Mouse (Mus musculus) forebrain, embryonic 15.5 days (tissue): Measurements from ENCODE around the gene Bbx. TPM values are rescaled to one million over a fixed set of nuclear protein-coding genes. Genes with fewer than 3 reads are reported as not detected.
A peak's percentile ranks its signal among the peaks of the same experiment; 100 is the strongest.

Experiments
- ATAC-seq: fragments of 200-750 bp; cut with Nextera tagmentation; replicated peaks from 2 replicates; pipeline ENCODE4 v1.8.0; 2017; ENCODE audit warnings: mild to moderate bottlenecking, moderate TSS enrichment, moderate library complexity
- H3K27ac ChIP-seq: fragments of 300-500 bp; sonication (generic); replicated peaks from 2 replicates; pipeline ENCODE4 v1.5.1; 2015; ENCODE audit warnings: mild to moderate bottlenecking, inconsistent platforms
- H3K27me3 ChIP-seq: fragments of 300-500 bp; sonication (generic); 2 replicates; pipeline ENCODE4 v1.6.1; 2015; ENCODE audit warnings: inconsistent platforms
- H3K36me3 ChIP-seq: fragments of 300-500 bp; sonication (generic); 2 replicates; pipeline ENCODE4 v1.6.1; 2015; ENCODE audit warnings: mild to moderate bottlenecking, inconsistent platforms
- H3K4me1 ChIP-seq: fragments of 300-500 bp; sonication (generic); 2 replicates; pipeline ENCODE4 v1.6.1; 2015; ENCODE audit warnings: inconsistent platforms
- H3K4me2 ChIP-seq: fragments of 300-500 bp; sonication (generic); replicated peaks from 2 replicates; pipeline ENCODE4 v1.6.1; 2015; ENCODE audit warnings: mild to moderate bottlenecking, inconsistent platforms
- H3K4me3 ChIP-seq: fragments of 300-500 bp; sonication (generic); 2 replicates; pipeline ENCODE4 v1.5.1; 2015; ENCODE audit warnings: mild to moderate bottlenecking, inconsistent platforms
- H3K9ac ChIP-seq: fragments of 300-500 bp; sonication (generic); replicated peaks from 2 replicates; pipeline ENCODE4 v1.6.1; 2015; ENCODE audit warnings: mild to moderate bottlenecking, inconsistent platforms
- H3K9me3 ChIP-seq: fragments of 300-500 bp; sonication (generic); 2 replicates; pipeline ENCODE4 v1.6.1; 2016; ENCODE audit warnings: inconsistent platforms
- WGBS: fragments of 180-500 bp; shearing (Covaris S2); methylation state at CpG from one replicate; pipeline ENCODE4 v1.1.7; 2015; ENCODE audit warnings: mixed read lengths; 5-methylcytosine and 5-hydroxymethylcytosine counted together
- polyA plus RNA-seq: library from polyadenylated mRNA; unstranded; fragments of >200 nt; fragmentation: Nextera tagmentation; extraction: Ambion mirVana; gene quantifications from 2 replicates; pipeline ENCODE4 v1.2.1, GENCODE M21; 2015

Gene Bbx
- polyA plus RNA-seq, 1 experiment from 2014 or later: 33.5 TPM

GRCm38 (mm10) chr16:50363443-50364188 lies 68.6 kb downstream of the Bbx start:
- H3K4me1 ChIP-seq: peaks cover 17% of the 10 kb centered on the region
- peak overlapping the region; percentile 47 for H3K4me2 ChIP-seq
- peak overlapping the region; percentile 39 for H3K4me3 ChIP-seq
- peak overlapping the region; percentile 76 for H3K27ac ChIP-seq
- H3K36me3 ChIP-seq: no peaks in the 10 kb centered on the region
- ATAC-seq: peak; percentile 77
- no peaks in the 10 kb centered on the region for H3K9me3 ChIP-seq
- peak overlapping the region; percentile 39 for H3K9ac ChIP-seq
- H3K27me3 ChIP-seq: no peaks in the 10 kb centered on the region
- WGBS: 32% methylated on average over 17 of the region's 17 CpGs

- WGBS: 85% methylated on average over 7 of the region's 7 CpGs
- H3K9me3 ChIP-seq: no peaks in the 10 kb centered on the region
- H3K4me1 ChIP-seq: peaks cover 17% of the 10 kb centered on the region
- no peak overlapping the region for H3K4me2 ChIP-seq
- H3K36me3 ChIP-seq: no peaks in the 10 kb centered on the region
- no peak for ATAC-seq
- no peak overlapping the region for H3K4me3 ChIP-seq
- no peaks in the 10 kb centered on the region for H3K27me3 ChIP-seq
- no peak overlapping the region for H3K9ac ChIP-seq
- H3K27ac ChIP-seq: no peak overlapping the region
These were observed 71.6 kb downstream of the Bbx start for GRCm38 (mm10) chr16:50360631-50361030.

- H3K9me3 ChIP-seq: no peaks in the 10 kb centered on the region
- no peaks in the 10 kb centered on the region for H3K27me3 ChIP-seq
- H3K4me1 ChIP-seq: no peaks in the 10 kb centered on the region
- ATAC-seq: no peak
- H3K36me3 ChIP-seq: no peaks in the 10 kb centered on the region
- H3K9ac ChIP-seq: no peak overlapping the region
- no peak overlapping the region for H3K4me3 ChIP-seq
- no peak overlapping the region for H3K27ac ChIP-seq
- no peak overlapping the region for H3K4me2 ChIP-seq
- WGBS: 90% methylated on average over 2 of the region's 2 CpGs
These were observed 102.5 kb downstream of the Bbx start for GRCm38 (mm10) chr16:50329684-50330083.

GRCm38 (mm10) chr16:50324746-50325145 lies 107.4 kb downstream of the Bbx start:
- H3K4me2 ChIP-seq: no peak overlapping the region
- no peak overlapping the region for H3K9ac ChIP-seq
- no peaks in the 10 kb centered on the region for H3K4me1 ChIP-seq
- H3K27me3 ChIP-seq: no peaks in the 10 kb centered on the region
- H3K9me3 ChIP-seq: no peaks in the 10 kb centered on the region
- no peak overlapping the region for H3K4me3 ChIP-seq
- no peak for ATAC-seq
- no peaks in the 10 kb centered on the region for H3K36me3 ChIP-seq
- WGBS: 74% methylated on average over 2 of the region's 2 CpGs
- no peak overlapping the region for H3K27ac ChIP-seq

- Histone ChIP-seq H3K4me1 (no peaks in the 10 kb centered on the region), H3K9ac (no peak overlapping the region), H3K9me3 (no peaks in the 10 kb centered on the region), H3K27ac (no peak overlapping the region), H3K27me3 (no peaks in the 10 kb centered on the region), H3K4me3 (no peak overlapping the region), H3K36me3 (no peaks in the 10 kb centered on the region), H3K4me2 (no peak overlapping the region)
- WGBS: 84% methylated on average over 6 of the region's 6 CpGs
- no peak for ATAC-seq
These were observed 107.9 kb downstream of the Bbx start for GRCm38 (mm10) chr16:50324292-50324691.

- no peak for ATAC-seq
- Histone ChIP-seq H3K36me3 (no peaks in the 10 kb centered on the region), H3K9ac (no peak overlapping the region), H3K4me1 (no peaks in the 10 kb centered on the region), H3K9me3 (no peaks in the 10 kb centered on the region), H3K27ac (no peak overlapping the region), H3K27me3 (no peaks in the 10 kb centered on the region), H3K4me3 (no peak overlapping the region), H3K4me2 (no peak overlapping the region)
- WGBS: 85% methylated on average over 3 of the region's 3 CpGs
These were observed 110.8 kb downstream of the Bbx start for GRCm38 (mm10) chr16:50321368-50321767.

GRCm38 (mm10) chr16:50318255-50318654 lies 113.9 kb downstream of the Bbx start:
- Histone ChIP-seq H3K27me3 (no peaks in the 10 kb centered on the region), H3K9me3 (no peaks in the 10 kb centered on the region), H3K4me1 (peaks cover 6% of the 10 kb centered on the region; the same call in 1 of the 2 replicates), H3K9ac (no peak overlapping the region), H3K4me2 (no peak overlapping the region), H3K4me3 (no peak overlapping the region), H3K36me3 (no peaks in the 10 kb centered on the region), H3K27ac (no peak overlapping the region)
- no peak for ATAC-seq
- WGBS: 95% methylated on average over 3 of the region's 3 CpGs

GRCm38 (mm10) chr16:50315349-50315969 lies 116.7 kb downstream of the Bbx start:
- Histone ChIP-seq H3K36me3 (no peaks in the 10 kb centered on the region), H3K9ac (no peak overlapping the region), H3K4me2 (no peak overlapping the region), H3K4me3 (no peak overlapping the region), H3K27ac (no peak overlapping the region), H3K9me3 (no peaks in the 10 kb centered on the region), H3K4me1 (peaks cover 9% of the 10 kb centered on the region; the same call in 1 of the 2 replicates), H3K27me3 (no peaks in the 10 kb centered on the region)
- 45% methylated on average over 1 of the region's 1 CpGs for WGBS
- no peak for ATAC-seq

GRCm38 (mm10) chr16:50311588-50311987 lies 120.6 kb downstream of the Bbx start:
- no peaks in the 10 kb centered on the region for H3K9me3 ChIP-seq
- H3K4me3 ChIP-seq: no peak overlapping the region
- ATAC-seq: no peak
- H3K36me3 ChIP-seq: no peaks in the 10 kb centered on the region
- 92% methylated on average over 4 of the region's 4 CpGs for WGBS
- H3K4me2 ChIP-seq: no peak overlapping the region
- no peak overlapping the region for H3K27ac ChIP-seq
- no peaks in the 10 kb centered on the region for H3K27me3 ChIP-seq
- H3K9ac ChIP-seq: no peak overlapping the region
- peaks cover 26% of the 10 kb centered on the region for H3K4me1 ChIP-seq

- H3K4me2 ChIP-seq: no peak overlapping the region
- peaks cover 19% of the 10 kb centered on the region for H3K4me1 ChIP-seq
- H3K9me3 ChIP-seq: no peaks in the 10 kb centered on the region
- peak; percentile 90 for ATAC-seq
- no peak overlapping the region for H3K4me3 ChIP-seq
- no peaks in the 10 kb centered on the region for H3K36me3 ChIP-seq
- no peak overlapping the region for H3K9ac ChIP-seq
- peak overlapping the region; percentile 60 for H3K27ac ChIP-seq
- WGBS: 37% methylated on average over 9 of the region's 9 CpGs
- no peaks in the 10 kb centered on the region for H3K27me3 ChIP-seq
These were observed 122.7 kb downstream of the Bbx start for GRCm38 (mm10) chr16:50309411-50310042.

- H3K9ac ChIP-seq: no peak overlapping the region
- no peaks in the 10 kb centered on the region for H3K36me3 ChIP-seq
- no peaks in the 10 kb centered on the region for H3K9me3 ChIP-seq
- no peak overlapping the region for H3K4me2 ChIP-seq
- no peak overlapping the region for H3K27ac ChIP-seq
- no peak overlapping the region for H3K4me3 ChIP-seq
- peaks cover 19% of the 10 kb centered on the region for H3K4me1 ChIP-seq
- no peaks in the 10 kb centered on the region for H3K27me3 ChIP-seq
- no peak for ATAC-seq
- WGBS: 53% methylated on average over 6 of the region's 6 CpGs
These were observed 123.9 kb downstream of the Bbx start for GRCm38 (mm10) chr16:50308256-50308655.

- no peaks in the 10 kb centered on the region for H3K27me3 ChIP-seq
- no peak overlapping the region for H3K9ac ChIP-seq
- ATAC-seq: no peak
- H3K4me3 ChIP-seq: no peak overlapping the region
- no peaks in the 10 kb centered on the region for H3K9me3 ChIP-seq
- H3K27ac ChIP-seq: no peak overlapping the region
- no peak overlapping the region for H3K4me2 ChIP-seq
- no peaks in the 10 kb centered on the region for H3K36me3 ChIP-seq
- peaks cover 19% of the 10 kb centered on the region for H3K4me1 ChIP-seq
- WGBS: 86% methylated on average over 4 of the region's 4 CpGs
These were observed 125.0 kb downstream of the Bbx start for GRCm38 (mm10) chr16:50307231-50307630.
